Mouse (Mus musculus): Measurements from ENCODE around the gene Snrnp35. TPM values are rescaled to one million over a fixed set of nuclear protein-coding genes. Genes with fewer than 3 reads are reported as not detected.
A peak's percentile ranks its signal among the peaks of the same experiment; 100 is the strongest.

Snrnp35 gene
- polyA plus RNA-seq, 1 experiment from 2014 or later = 32.2 TPM

- H3K36me3 ChIP-seq = peaks cover 43% of the 10 kb centered on the region
- 90% methylated on average over 6 of the region's 6 CpGs for WGBS
Observed at GRCm38 (mm10) chr5:124469486-124469885, 13.4 kb upstream of the Snrnp35 start.

DNA sequence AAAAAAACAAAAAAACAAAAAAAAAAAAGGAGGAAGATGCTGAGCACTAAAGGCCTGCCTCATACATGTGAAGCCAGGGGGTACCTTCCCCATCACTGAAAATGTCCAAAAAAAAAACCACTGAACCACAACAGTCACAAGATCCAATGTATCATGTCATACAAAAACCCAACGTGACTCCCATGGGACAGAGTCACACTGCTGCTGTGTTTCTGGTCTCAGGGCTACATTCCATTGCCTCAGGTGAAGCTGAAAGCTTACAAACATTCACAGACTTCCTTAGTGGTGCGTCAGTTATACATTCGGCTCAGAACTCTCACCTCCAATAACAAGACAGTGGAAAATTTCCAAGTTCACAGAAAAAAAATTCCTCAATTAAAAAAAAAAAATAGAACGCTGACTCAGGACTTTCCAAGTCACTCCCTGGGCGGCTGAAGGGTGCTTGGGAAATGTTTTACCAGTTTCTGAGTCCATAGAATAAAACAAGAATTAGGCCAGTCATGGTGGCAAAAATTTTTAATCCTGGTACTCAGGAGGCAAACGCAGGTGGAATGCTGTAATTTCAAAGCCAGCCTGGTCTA, 12.3 kb upstream of the Snrnp35 start:
- 92% methylated on average over 6 of the region's 6 CpGs for WGBS
- peaks cover 42% of the 10 kb centered on the region for H3K36me3 ChIP-seq
- no peaks in the 10 kb centered on the region for H3K9me3 ChIP-seq (replicated peaks)
- DNase-seq (ENCODE audit: low spot score) = no peak
- H3K4me3 ChIP-seq = no peak overlapping the region
- no peaks in the 10 kb centered on the region for H3K27me3 ChIP-seq (ENCODE audit: low read depth, poor library complexity, severe bottlenecking)
- no peak overlapping the region for H3K27ac ChIP-seq
- 0 out of 2 replicates have a peak, but pooled peaks cover 5% of the 10 kb centered on the region for H3K4me1 ChIP-seq

More at GRCm38 (mm10) chr5:124469486-124469885, 13.4 kb upstream of the Snrnp35 start:
- DNase-seq (ENCODE audit: low spot score) = no peak
- Histone ChIP-seq H3K27ac (no peak overlapping the region), H3K27me3 (ENCODE audit: low read depth, poor library complexity, severe bottlenecking) (no peaks in the 10 kb centered on the region), H3K4me3 (no peak overlapping the region), H3K4me1 (no peaks in the 10 kb centered on the region), H3K9me3 (replicated peaks) (no peaks in the 10 kb centered on the region)

- DNase-seq (ENCODE audit: low spot score) = no peak
- H3K4me3 ChIP-seq = peak overlapping the region; percentile 90; the same call in 1 of the 2 replicates
- 90% methylated on average over 1 of the region's 1 CpGs for WGBS
Observed at GRCm38 (mm10) chr5:124478873-124479204, 4.1 kb upstream of the Snrnp35 start.

GRCm38 (mm10) chr5:124480119-124480518, 2.8 kb upstream of the Snrnp35 start:
- WGBS = 78% methylated on average over 4 of the region's 4 CpGs
- H3K4me3 ChIP-seq = no peak overlapping the region
- H3K9me3 ChIP-seq (replicated peaks) = no peaks in the 10 kb centered on the region
- peaks cover 7% of the 10 kb centered on the region for H3K36me3 ChIP-seq
- no peaks in the 10 kb centered on the region for H3K27me3 ChIP-seq (ENCODE audit: low read depth, poor library complexity, severe bottlenecking)
- H3K27ac ChIP-seq = no peak overlapping the region
- H3K4me1 ChIP-seq = peaks cover 26% of the 10 kb centered on the region
- DNase-seq (ENCODE audit: low spot score) = no peak

More at GRCm38 (mm10) chr5:124478873-124479204, 4.1 kb upstream of the Snrnp35 start:
- no peaks in the 10 kb centered on the region for H3K9me3 ChIP-seq (replicated peaks)
- H3K27me3 ChIP-seq (ENCODE audit: low read depth, poor library complexity, severe bottlenecking) = no peaks in the 10 kb centered on the region
- 0 out of 2 replicates have a peak, but pooled peaks cover 4% of the 10 kb centered on the region for H3K36me3 ChIP-seq
- H3K4me1 ChIP-seq = peaks cover 16% of the 10 kb centered on the region
- peak overlapping the region; percentile 43; the same call in 1 of the 2 replicates for H3K27ac ChIP-seq

GRCm38 (mm10) chr5:124481714-124482113, 1.2 kb upstream of the Snrnp35 start:
- Histone ChIP-seq H3K36me3 (peaks cover 21% of the 10 kb centered on the region), H3K27ac (no peak overlapping the region), H3K4me1 (peaks cover 19% of the 10 kb centered on the region), H3K27me3 (ENCODE audit: low read depth, poor library complexity, severe bottlenecking) (no peaks in the 10 kb centered on the region), H3K4me3 (no peak overlapping the region), H3K9me3 (replicated peaks) (no peaks in the 10 kb centered on the region)
- WGBS = 91% methylated on average over 4 of the region's 4 CpGs
- DNase-seq (ENCODE audit: low spot score) = no peak

GRCm38 (mm10) chr5:124482436-124482965, 433 bp upstream of the Snrnp35 start:
- no peaks in the 10 kb centered on the region for H3K27me3 ChIP-seq (ENCODE audit: low read depth, poor library complexity, severe bottlenecking)
- 9% methylated on average over 13 of the region's 13 CpGs for WGBS
- DNase-seq (ENCODE audit: low spot score) = peak; percentile 61
- peak overlapping the region; percentile 97 for H3K27ac ChIP-seq
- H3K4me3 ChIP-seq = peak overlapping the region; percentile 67
- H3K36me3 ChIP-seq = peaks cover 29% of the 10 kb centered on the region
- peaks cover 19% of the 10 kb centered on the region for H3K4me1 ChIP-seq
- H3K9me3 ChIP-seq (replicated peaks) = no peaks in the 10 kb centered on the region

DNA sequence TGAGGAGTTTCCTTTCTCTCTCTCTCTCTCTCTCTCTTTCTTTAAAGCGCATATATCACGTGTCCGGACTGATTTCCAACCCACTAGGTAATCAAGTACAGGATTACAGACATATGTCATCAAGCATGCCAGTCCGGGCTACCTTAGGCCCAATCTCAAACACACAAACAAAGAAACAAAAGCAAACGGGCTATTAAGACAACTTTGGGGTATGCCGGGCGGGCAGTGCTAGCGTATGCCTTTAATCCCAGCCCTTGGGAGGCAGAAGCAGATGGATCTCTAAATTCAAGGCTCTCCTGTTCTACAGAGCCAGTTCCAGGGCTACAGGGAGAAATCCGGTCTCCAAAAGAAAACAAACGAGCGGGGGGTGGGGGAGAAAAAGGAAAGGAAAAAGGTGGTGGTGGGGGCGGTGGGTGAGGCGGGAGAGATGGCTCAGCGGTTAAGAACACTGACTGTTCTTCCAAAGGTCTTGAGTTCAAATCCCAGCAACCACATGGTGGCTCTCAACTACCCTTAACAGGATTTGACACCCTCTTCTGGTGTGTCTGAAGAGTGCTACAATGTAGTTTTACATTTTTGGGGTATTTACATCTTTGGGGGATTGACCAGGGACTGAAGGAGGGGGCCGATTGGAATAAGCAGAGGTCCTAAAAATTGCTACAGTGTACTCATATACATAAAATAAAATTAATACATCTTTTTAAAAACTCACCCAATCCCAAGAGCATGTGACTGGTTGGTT, 892 bp downstream of the Snrnp35 start:
- no peaks in the 10 kb centered on the region for H3K9me3 ChIP-seq (replicated peaks)

DNA sequence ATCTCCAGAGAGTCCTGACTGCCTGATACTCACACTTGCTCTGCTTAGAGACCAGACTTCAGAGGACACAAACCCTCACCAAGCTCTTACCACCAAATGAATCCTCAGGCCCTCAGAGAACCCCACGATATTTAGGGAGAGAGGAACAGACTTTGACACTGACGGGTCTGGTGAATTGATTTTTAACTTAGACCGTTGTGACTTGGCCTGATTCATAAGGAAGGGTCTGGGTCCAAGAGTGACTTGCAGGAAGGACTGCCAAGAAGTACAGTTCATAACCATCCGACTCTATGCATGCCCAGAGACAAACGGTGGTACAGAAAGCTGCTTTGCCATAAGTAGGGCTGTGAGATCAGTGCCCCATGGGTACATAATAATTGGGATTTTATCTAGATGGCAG, 2.7 kb downstream of the Snrnp35 start:
- Histone ChIP-seq H3K36me3 (peaks cover 57% of the 10 kb centered on the region), H3K27me3 (ENCODE audit: low read depth, poor library complexity, severe bottlenecking) (no peaks in the 10 kb centered on the region), H3K9me3 (replicated peaks) (no peaks in the 10 kb centered on the region), H3K4me1 (peaks cover 9% of the 10 kb centered on the region), H3K27ac (no peak overlapping the region), H3K4me3 (no peak overlapping the region)
- 95% methylated on average over 5 of the region's 5 CpGs for whole genome bisulfite sequencing
- DNase-seq (ENCODE audit: low spot score) = no peak

More for the DNA sequence above, 892 bp downstream of the Snrnp35 start:
- peaks cover 9% of the 10 kb centered on the region for H3K4me1 ChIP-seq
- H3K27me3 ChIP-seq (ENCODE audit: low read depth, poor library complexity, severe bottlenecking) = no peaks in the 10 kb centered on the region
- H3K4me3 ChIP-seq = peak overlapping the region; percentile 67
- 8% methylated on average over 15 of the region's 15 CpGs for WGBS
- DNase-seq (ENCODE audit: low spot score) = no peak
- H3K27ac ChIP-seq = peak overlapping the region; percentile 97
- peaks cover 40% of the 10 kb centered on the region for H3K36me3 ChIP-seq

DNA sequence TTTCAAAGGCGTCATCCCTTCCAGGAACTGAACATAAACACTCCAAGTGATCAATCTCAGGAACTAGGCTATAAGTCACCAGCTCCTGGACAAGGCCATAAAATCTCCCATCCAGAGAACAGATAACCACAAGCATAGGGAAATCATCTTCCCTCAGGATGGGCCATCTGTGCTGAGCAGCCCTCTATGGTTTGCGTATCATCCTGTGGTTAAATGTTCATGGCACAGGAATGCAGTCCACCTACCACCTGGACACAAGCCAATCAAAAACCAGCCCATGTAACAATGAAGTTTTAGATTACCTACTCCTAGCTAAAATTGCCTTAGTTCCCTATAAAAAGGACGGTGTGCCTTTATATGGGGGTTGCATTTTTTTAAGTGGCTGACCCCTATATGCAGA, 6.0 kb downstream of the Snrnp35 start:
- DNase-seq (ENCODE audit: low spot score) = no peak
- H3K27me3 ChIP-seq (ENCODE audit: low read depth, poor library complexity, severe bottlenecking) = no peaks in the 10 kb centered on the region
- no peak overlapping the region for H3K4me3 ChIP-seq
- H3K36me3 ChIP-seq = peaks cover 89% of the 10 kb centered on the region
- H3K4me1 ChIP-seq = peaks cover 9% of the 10 kb centered on the region
- no peaks in the 10 kb centered on the region for H3K9me3 ChIP-seq (replicated peaks)
- 81% methylated on average over 3 of the region's 3 CpGs for WGBS
- H3K27ac ChIP-seq = no peak overlapping the region

GRCm38 (mm10) chr5:124491732-124492131, 8.8 kb downstream of the Snrnp35 start:
- H3K27me3 ChIP-seq (ENCODE audit: low read depth, poor library complexity, severe bottlenecking) = no peaks in the 10 kb centered on the region
- H3K9me3 ChIP-seq (replicated peaks) = no peaks in the 10 kb centered on the region
- DNase-seq (ENCODE audit: low spot score) = no peak
- H3K4me1 ChIP-seq = no peaks in the 10 kb centered on the region
- H3K4me3 ChIP-seq = no peak overlapping the region
- H3K27ac ChIP-seq = no peak overlapping the region
- H3K36me3 ChIP-seq = peaks cover 96% of the 10 kb centered on the region
- WGBS = 90% methylated on average over 4 of the region's 4 CpGs

DNA sequence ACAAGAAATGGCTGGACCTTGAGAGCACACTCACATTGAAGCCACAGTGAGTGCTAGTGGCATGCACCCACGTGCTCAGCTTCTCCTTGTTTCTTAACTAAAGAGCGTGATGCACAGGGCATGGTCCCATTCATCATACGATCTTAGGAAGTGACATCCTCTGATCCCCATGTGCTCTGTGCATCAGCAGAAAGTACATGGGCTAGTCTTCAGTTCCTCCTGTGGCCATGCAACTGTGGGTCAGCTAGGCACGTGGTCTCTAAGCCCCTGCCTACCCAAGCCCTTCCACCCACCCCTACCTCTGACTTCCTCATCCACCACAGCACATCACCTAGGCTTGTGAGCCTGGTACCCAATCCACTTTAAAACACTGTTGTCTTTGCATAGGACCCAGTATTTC, 9.7 kb downstream of the Snrnp35 start:
- no peaks in the 10 kb centered on the region for H3K27me3 ChIP-seq (ENCODE audit: low read depth, poor library complexity, severe bottlenecking)
- H3K4me3 ChIP-seq = no peak overlapping the region
- 91% methylated on average over 4 of the region's 4 CpGs for WGBS
- no peak for DNase-seq (ENCODE audit: low spot score)
- H3K4me1 ChIP-seq = no peaks in the 10 kb centered on the region
- no peaks in the 10 kb centered on the region for H3K9me3 ChIP-seq (replicated peaks)
- H3K36me3 ChIP-seq = peaks cover 96% of the 10 kb centered on the region
- H3K27ac ChIP-seq = no peak overlapping the region

GRCm38 (mm10) chr5:124493455-124493854, 10.5 kb downstream of the Snrnp35 start:
- WGBS = 89% methylated on average over 11 of the region's 11 CpGs
- Histone ChIP-seq H3K27me3 (ENCODE audit: low read depth, poor library complexity, severe bottlenecking) (no peaks in the 10 kb centered on the region), H3K36me3 (peaks cover 97% of the 10 kb centered on the region)

GRCm38 (mm10) chr5:124495547-124495946, 12.6 kb downstream of the Snrnp35 start:
- no peaks in the 10 kb centered on the region for H3K27me3 ChIP-seq (ENCODE audit: low read depth, poor library complexity, severe bottlenecking)
- no peaks in the 10 kb centered on the region for H3K4me1 ChIP-seq
- H3K4me3 ChIP-seq = no peak overlapping the region
- DNase-seq (ENCODE audit: low spot score) = no peak
- H3K9me3 ChIP-seq (replicated peaks) = no peaks in the 10 kb centered on the region
- 79% methylated on average over 7 of the region's 7 CpGs for WGBS
- no peak overlapping the region for H3K27ac ChIP-seq
- H3K36me3 ChIP-seq = peaks cover 96% of the 10 kb centered on the region

More at GRCm38 (mm10) chr5:124493455-124493854, 10.5 kb downstream of the Snrnp35 start:
- Histone ChIP-seq H3K27ac (no peak overlapping the region), H3K4me1 (no peaks in the 10 kb centered on the region), H3K4me3 (no peak overlapping the region), H3K9me3 (replicated peaks) (no peaks in the 10 kb centered on the region)
- no peak for DNase-seq (ENCODE audit: low spot score)
